9 mouse cellular contexts compared by ENCODE assay signal in the genomic region with DNA sequence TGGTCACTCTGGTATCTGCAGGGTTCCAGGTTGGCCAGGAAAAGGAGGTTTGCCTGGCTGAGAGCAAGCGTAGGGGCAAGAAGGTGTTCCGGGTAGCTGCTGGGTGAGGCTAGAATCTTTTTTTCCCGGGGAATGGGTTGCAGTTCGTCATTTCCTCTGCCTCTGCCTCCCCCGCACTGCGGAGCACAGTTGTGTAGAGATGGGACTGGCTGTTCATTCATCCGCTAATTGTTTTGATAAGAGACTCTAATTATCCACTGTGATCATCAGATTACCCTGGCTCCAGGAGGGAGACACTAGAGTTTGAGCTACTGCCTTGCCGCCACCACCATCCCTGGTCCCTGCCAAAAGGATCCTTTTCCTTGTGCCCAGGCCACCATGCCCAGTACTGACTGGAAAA.
DNase-seq lines count a peak whose midpoint lies in the region; ATAC-seq and TF ChIP-seq lines count a peak whose summit lies in the region.
"Had no signal": no experiment of that assay in that cellular context is flagged by ENCODE, and none has a peak within 500 bp of the region (broad histone marks: within the 10 kb centered on the region; RNA-seq: fewer than 3 reads in every experiment).

No protein-coding gene starts in this region.

- peak; percentile 44; the same call in 1 of the 2 replicates for ATAC-seq in kidney, embryonic 16.5 days (ENCODE audit: low FRiP score, low TSS enrichment)
- ATAC-seq in heart, postnatal 0 days (ENCODE audit: insufficient read depth, low read depth), result 0 out of 2 replicates have a peak, but pooled peaks have one; percentile 14
- ATAC-seq in midbrain, embryonic 13.5 days, result no peak
- ATAC-seq in megakaryocyte-erythroid progenitor cell, adult 5-6 weeks (replicated peaks; ENCODE audit: low FRiP score, low TSS enrichment, poor library complexity, severe bottlenecking), result no peak

- TF ChIP-seq CTCF in heart, postnatal 0 days (IDR thresholded peaks at IDR 0.05; ENCODE audit: low read depth), result no peak

- H3K4me3 ChIP-seq in kidney, embryonic 16.5 days (ENCODE audit: low read length), result no peak overlapping the region
- H3K4me3 ChIP-seq in embryonic facial prominence, embryonic 10.5 days, result no peak overlapping the region
- H3K4me3 ChIP-seq in heart, postnatal 0 days (ENCODE audit: low read depth, low read length), result no peak overlapping the region
- no peak overlapping the region for H3K4me3 ChIP-seq in midbrain, embryonic 13.5 days (replicated peaks)
- H3K4me3 ChIP-seq: erythroblast, embryonic 14.5 days had no signal

- H3K9ac ChIP-seq in kidney, embryonic 16.5 days (replicated peaks; ENCODE audit: low read length), result 0 out of 2 replicates have a peak overlapping the region, but pooled peaks have one; percentile 18
- no peak overlapping the region for H3K9ac ChIP-seq in heart, postnatal 0 days (replicated peaks; ENCODE audit: low read depth, low read length)
- H3K9ac ChIP-seq in midbrain, embryonic 13.5 days (replicated peaks), result peak overlapping the region; percentile 29; the same call in 1 of the 2 replicates

- no peaks in the 10 kb centered on the region for H3K27me3 ChIP-seq in kidney, embryonic 16.5 days (ENCODE audit: insufficient read depth, low read length)
- no peaks in the 10 kb centered on the region for H3K27me3 ChIP-seq in embryonic facial prominence, embryonic 10.5 days (replicated peaks; ENCODE audit: low read depth, poor library complexity, severe bottlenecking)
- H3K27me3 ChIP-seq in heart, postnatal 0 days (ENCODE audit: control insufficient read depth, insufficient read depth, low read length), result no peaks in the 10 kb centered on the region
- H3K27me3 ChIP-seq in midbrain, embryonic 13.5 days, result no peaks in the 10 kb centered on the region

- H3K36me3 ChIP-seq in kidney, embryonic 16.5 days (ENCODE audit: insufficient read depth, low read length), result no peaks in the 10 kb centered on the region
- H3K36me3 ChIP-seq in embryonic facial prominence, embryonic 10.5 days (replicated peaks), result peaks cover 23% of the 10 kb centered on the region
- H3K36me3 ChIP-seq in heart, postnatal 0 days (replicated peaks; ENCODE audit: control insufficient read depth, insufficient read depth, low read length), result no peaks in the 10 kb centered on the region
- peaks cover 5% of the 10 kb centered on the region for H3K36me3 ChIP-seq in midbrain, embryonic 13.5 days

- H3K4me2 ChIP-seq in kidney, embryonic 16.5 days (replicated peaks; ENCODE audit: low read depth, low read length), result 0 out of 2 replicates have a peak overlapping the region, but pooled peaks have one; percentile 14
- no peak overlapping the region for H3K4me2 ChIP-seq in heart, postnatal 0 days (ENCODE audit: low read depth, low read length)
- H3K4me2 ChIP-seq in midbrain, embryonic 13.5 days (replicated peaks), result no peak overlapping the region

- 20% methylated on average over 8 of the region's 8 CpGs for WGBS in kidney, embryonic 16.5 days
- 45% methylated on average over 8 of the region's 8 CpGs for WGBS in embryonic facial prominence, embryonic 10.5 days
- WGBS in heart, postnatal 0 days, result 61% methylated on average over 8 of the region's 8 CpGs
- 41% methylated on average over 8 of the region's 8 CpGs for WGBS in midbrain, embryonic 13.5 days

- no peaks in the 10 kb centered on the region for H3K9me3 ChIP-seq in kidney, embryonic 16.5 days (ENCODE audit: low read length)
- H3K9me3 ChIP-seq in embryonic facial prominence, embryonic 10.5 days, result no peaks in the 10 kb centered on the region
- H3K9me3 ChIP-seq in heart, postnatal 0 days (replicated peaks; ENCODE audit: control insufficient read depth, low read length), result no peaks in the 10 kb centered on the region
- no peaks in the 10 kb centered on the region for H3K9me3 ChIP-seq in midbrain, embryonic 13.5 days

- peaks cover 94% of the 10 kb centered on the region for H3K4me1 ChIP-seq in kidney, embryonic 16.5 days (ENCODE audit: insufficient read depth, low read length)
- H3K4me1 ChIP-seq in embryonic facial prominence, embryonic 10.5 days, result peaks cover 99% of the 10 kb centered on the region
- peaks cover 26% of the 10 kb centered on the region for H3K4me1 ChIP-seq in heart, postnatal 0 days (ENCODE audit: control insufficient read depth, insufficient read depth)
- H3K4me1 ChIP-seq in midbrain, embryonic 13.5 days (replicated peaks), result peaks cover 99% of the 10 kb centered on the region

- no peak for DNase-seq in kidney, postnatal 36 days
- DNase-seq in embryonic facial prominence, embryonic 10.5 days (ENCODE audit: low spot score), result no peak
- no peak for DNase-seq in heart, postnatal 0 days (ENCODE audit: low spot score)
- no peak for DNase-seq in natural killer cell, adult 2 months (ENCODE audit: low spot score in 2 of 2)
- DNase-seq in lung, postnatal 10 days, result no peak

- peak overlapping the region; percentile 82 for H3K27ac ChIP-seq in kidney, embryonic 16.5 days (ENCODE audit: low read length)
- peak overlapping the region; percentile 31; the same call in 1 of the 2 replicates for H3K27ac ChIP-seq in embryonic facial prominence, embryonic 10.5 days (replicated peaks)
- peak overlapping the region; percentile 43; the same call in 1 of the 2 replicates for H3K27ac ChIP-seq in heart, postnatal 0 days (ENCODE audit: low read depth)
- peak overlapping the region; percentile 85 for H3K27ac ChIP-seq in midbrain, embryonic 13.5 days

- no peak for TF ChIP-seq EP300 in heart, postnatal 0 days (IDR thresholded peaks at IDR 0.05; ENCODE audit: low read depth)

Comparison
In these comparisons a context has a peak if more than half of its experiments do, and no peak if none do; other contexts are left out.
1. ATAC-seq: peak in kidney, embryonic 16.5 days (single experiment) and heart, postnatal 0 days (single experiment); none in midbrain, embryonic 13.5 days (single experiment) and megakaryocyte-erythroid progenitor cell, adult 5-6 weeks (single experiment).
2. H3K27ac ChIP-seq: peak in every context shown above with its lines; median percentile 85 in midbrain, embryonic 13.5 days; 82 in kidney, embryonic 16.5 days; 43 in heart, postnatal 0 days; 31 in embryonic facial prominence, embryonic 10.5 days.